Mouse (Mus musculus): ENCODE results near the gene Ttyh2.
A peak's percentile ranks its signal among the peaks of the same experiment; 100 is the strongest.

Gene Ttyh2

GRCm38 (mm10) chr11:114714526-114714925 is 39.3 kb downstream of the Ttyh2 start:
- DNase-seq: no peak

- no peak for DNase-seq
Measured at GRCm38 (mm10) chr11:114715531-114715930, 40.3 kb downstream of the Ttyh2 start.

- no peak for DNase-seq
Measured at GRCm38 (mm10) chr11:114720535-114720934, 45.3 kb downstream of the Ttyh2 start.

- no peak for DNase-seq
Measured at GRCm38 (mm10) chr11:114722438-114722837, 47.2 kb downstream of the Ttyh2 start.

- DNase-seq: no peak
Measured at GRCm38 (mm10) chr11:114723030-114723429, 47.8 kb downstream of the Ttyh2 start.

- DNase-seq: no peak
Measured at GRCm38 (mm10) chr11:114724787-114725590, 49.8 kb downstream of the Ttyh2 start.

- DNase-seq: no peak
Measured at GRCm38 (mm10) chr11:114726965-114727825, 52.0 kb downstream of the Ttyh2 start, which contains the start of gene Dnaic2. Gene Dnaic2, plus strand, starts transcription at chr11:114727408.

GRCm38 (mm10) chr11:114727826-114728186 is 52.6 kb downstream of the Ttyh2 start:
- no peak for DNase-seq

GRCm38 (mm10) chr11:114728333-114728732 is 53.1 kb downstream of the Ttyh2 start:
- DNase-seq: no peak

GRCm38 (mm10) chr11:114729832-114730363 is 54.7 kb downstream of the Ttyh2 start:
- no peak for DNase-seq

GRCm38 (mm10) chr11:114731711-114732110 is 56.5 kb downstream of the Ttyh2 start:
- no peak for DNase-seq

GRCm38 (mm10) chr11:114732890-114733289 is 57.7 kb downstream of the Ttyh2 start:
- DNase-seq: no peak

GRCm38 (mm10) chr11:114736111-114736510 is 60.9 kb downstream of the Ttyh2 start:
- DNase-seq: no peak

GRCm38 (mm10) chr11:114736913-114737624 is 61.8 kb downstream of the Ttyh2 start:
- peak; percentile 26 for DNase-seq

GRCm38 (mm10) chr11:114740598-114740997 is 65.4 kb downstream of the Ttyh2 start:
- no peak for DNase-seq

- no peak for DNase-seq
Measured at GRCm38 (mm10) chr11:114741451-114741850, 66.2 kb downstream of the Ttyh2 start.

- peak; percentile 87 for DNase-seq
Measured at GRCm38 (mm10) chr11:114745134-114745533, 69.9 kb downstream of the Ttyh2 start.

GRCm38 (mm10) chr11:114747564-114748138 is 72.4 kb downstream of the Ttyh2 start:
- DNase-seq: no peak

GRCm38 (mm10) chr11:114764820-114765818 is 89.9 kb downstream of the Ttyh2 start, which contains the start of gene Kif19a:
Gene Kif19a, plus strand, starts transcription at chr11:114765388.
- DNase-seq: peak; percentile 19

GRCm38 (mm10) chr11:114769911-114770310 is 94.7 kb downstream of the Ttyh2 start:
- no peak for DNase-seq

Data from thymus, postnatal 14 days (tissue).